Mouse (Mus musculus): Measurements from ENCODE around the gene Prpmp5. TPM values are rescaled to one million over a fixed set of nuclear protein-coding genes. Genes with fewer than 3 reads are reported as not detected.
"Not testable (repeated sequence)": the region's sequence is repeated elsewhere in the genome, so short reads cannot be mapped to it uniquely, and the experiment has no call there.

The Prpmp5 gene
- total RNA-seq (2021): not detected
- long read RNA-seq, experiment 1: 0 reads
- long read RNA-seq, experiment 2: 0 reads

DNA sequence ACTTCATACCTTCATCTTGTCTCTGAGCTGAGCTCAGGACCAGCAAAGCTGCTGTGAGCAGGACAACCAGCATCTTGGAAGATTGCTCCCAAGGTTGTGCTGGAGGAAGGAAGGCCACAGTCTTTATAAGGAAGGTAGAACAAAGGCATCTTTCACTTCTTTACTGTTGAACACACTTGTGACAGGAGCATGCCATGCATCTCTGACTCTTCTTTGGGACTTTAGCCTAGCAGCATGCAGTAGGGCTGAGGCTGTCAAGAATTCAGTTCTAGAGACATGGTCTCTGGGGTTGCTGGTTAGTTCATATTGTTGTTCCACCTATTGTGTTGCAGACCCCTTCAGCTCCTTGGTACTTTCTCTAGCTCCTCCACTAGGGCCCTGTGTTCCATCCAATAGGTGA lies at the start of gene Prpmp5:
Gene Prpmp5 (minus strand): TSS at position 101 of the 400 bp plus-strand sequence.
- not testable (repeated sequence) for DNase-seq

DNA sequence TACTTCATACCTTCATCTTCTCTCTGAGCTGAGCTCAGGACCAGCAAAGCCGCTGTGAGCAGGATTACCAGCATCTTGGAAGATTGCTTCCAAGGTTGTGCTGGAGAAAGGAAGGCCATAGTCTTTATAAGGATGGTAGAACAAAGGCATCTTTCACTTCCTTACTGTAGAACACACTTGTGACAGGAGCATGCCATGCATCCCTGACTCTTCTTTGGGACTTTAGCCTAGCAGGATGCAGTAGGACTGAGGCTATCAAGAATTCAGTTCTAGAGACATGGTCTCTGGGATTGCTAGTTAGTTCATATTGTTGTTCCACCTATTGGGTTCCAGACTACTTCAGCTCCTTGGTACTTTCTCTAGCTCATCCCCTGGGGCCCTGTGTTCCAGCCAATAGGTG lies 49.5 kb upstream of the Prpmp5 start, which contains the start of gene Gm8882:
Gene Gm8882 (minus strand): TSS at position 101 of the 400 bp plus-strand sequence.
- not testable (repeated sequence) for DNase-seq

Other genes starting within 250 kb of the Prpmp5 start
- gene Prb1, start 104.2 kb downstream of the Prpmp5 start, total RNA-seq (2021): not detected
- not detected for gene Gm8882, start 49.4 kb upstream of the Prpmp5 start, total RNA-seq (2021)